Mouse (Mus musculus): ENCODE data around the gene Rusc1. TPM values are rescaled to one million over a fixed set of nuclear protein-coding genes. Genes with fewer than 3 reads are reported as not detected.

The Rusc1 gene
- total RNA-seq (2014; fragmentation: Nextera tagmentation) (13.5 and 13.6 TPM in 2 replicates), total RNA-seq (2017) (6.4 and 9.9 TPM in 2 replicates), polyA plus RNA-seq (2012) (14.4 and 17.4 TPM in 2 replicates)

DNA sequence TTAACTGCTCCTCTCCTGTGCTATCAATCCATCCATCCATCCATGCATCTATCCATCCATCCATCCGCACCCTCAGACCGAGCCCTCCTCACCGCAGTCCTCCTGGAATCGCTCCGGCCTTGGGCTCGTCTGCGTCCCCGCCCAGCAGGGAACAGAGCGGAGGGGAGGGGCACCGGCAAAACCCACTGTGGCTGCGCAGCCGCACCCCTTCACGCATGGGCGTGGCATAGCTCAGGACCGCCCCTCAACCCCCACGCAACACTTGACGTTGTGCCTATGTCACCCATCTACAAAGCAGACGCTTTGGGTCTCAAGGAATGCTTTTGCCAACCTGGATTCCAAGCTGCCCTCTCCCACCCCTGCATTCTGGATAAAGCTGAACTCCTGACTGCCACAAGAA is at the start of gene Rusc1:
TSS of gene Rusc1 (minus strand) at position 137 of the 400 bp plus-strand sequence.
- Histone ChIP-seq H3K36me3 (replicated peaks) (peaks cover 63% of the 10 kb centered on the region), H3K4me3 (ENCODE audit: low read depth, low read length) (peak within 1 kb of the TSS; percentile 7; the same call in 1 of the 2 replicates), H3K27me3 (ENCODE audit: insufficient read depth, low read length) (peaks cover 14% of the 10 kb centered on the region), H3K4me1 (ENCODE audit: insufficient read depth, low read depth, low read length) (peaks cover 97% of the 10 kb centered on the region), H3K9me3 (replicated peaks) (no peaks in the 10 kb centered on the region)
- peak; percentile 13; the same call in 1 of the 2 replicates for TF ChIP-seq POLR2AphosphoS5 (IDR thresholded peaks at IDR 0.05; ENCODE audit: insufficient replicate concordance, low read depth, low read length)
- TF ChIP-seq TAL1 (conservative IDR thresholded peaks at IDR 0.05; ENCODE audit: low read depth, low read length) = no peak
- DNase-seq (ENCODE audit: low spot score) = peak; percentile 41
- ATAC-seq (ENCODE audit: extremely low read depth, insufficient number of reproducible peaks, low FRiP score, poor library complexity, severe bottlenecking) = no peak

DNA sequence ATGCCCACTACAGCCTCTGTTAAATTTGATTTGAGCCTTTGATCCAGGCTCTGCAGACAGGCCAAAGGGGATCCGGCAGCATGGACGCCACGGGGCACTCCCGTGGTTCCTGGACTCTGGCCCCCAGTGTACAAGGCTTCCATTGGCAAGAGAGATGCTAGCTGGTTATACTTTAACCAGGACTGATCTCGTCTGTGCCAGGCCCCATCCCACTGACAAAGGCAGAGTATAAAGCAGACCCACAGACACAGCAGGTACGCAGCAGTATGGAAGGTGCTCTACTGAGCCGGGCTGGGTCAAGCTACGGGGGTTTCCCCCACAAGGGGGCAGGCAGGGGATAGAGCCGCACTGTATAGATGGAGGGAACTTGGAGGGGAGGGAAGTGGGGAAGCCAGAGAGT is 43.3 kb upstream of the Rusc1 start:
- DNase-seq (ENCODE audit: low spot score) (peak; percentile 75), ATAC-seq (ENCODE audit: extremely low read depth, insufficient number of reproducible peaks, low FRiP score, poor library complexity, severe bottlenecking) (0 out of 2 replicates have a peak, but pooled peaks have one; percentile 23)
- Histone ChIP-seq H3K27me3 (ENCODE audit: insufficient read depth, low read length) (no peaks in the 10 kb centered on the region), H3K9me3 (replicated peaks) (no peaks in the 10 kb centered on the region), H3K4me3 (ENCODE audit: low read depth, low read length) (peak overlapping the region; percentile 81), H3K4me1 (ENCODE audit: insufficient read depth, low read depth, low read length) (peaks cover 92% of the 10 kb centered on the region), H3K36me3 (replicated peaks) (peaks cover 37% of the 10 kb centered on the region)
- TF ChIP-seq GATA1 (IDR thresholded peaks at IDR 0.05; ENCODE audit: borderline replicate concordance, low read length) = no peak
- TF ChIP-seq TAL1 (conservative IDR thresholded peaks at IDR 0.05; ENCODE audit: low read depth, low read length) = no peak
- TF ChIP-seq CTCF (IDR thresholded peaks at IDR 0.05; ENCODE audit: low read depth, low read length) = peak; percentile 42; the same call in 1 of the 2 replicates
- no peak for TF ChIP-seq GATA2 (IDR thresholded peaks at IDR 0.05; ENCODE audit: borderline replicate concordance, low read depth, low read length)

DNA sequence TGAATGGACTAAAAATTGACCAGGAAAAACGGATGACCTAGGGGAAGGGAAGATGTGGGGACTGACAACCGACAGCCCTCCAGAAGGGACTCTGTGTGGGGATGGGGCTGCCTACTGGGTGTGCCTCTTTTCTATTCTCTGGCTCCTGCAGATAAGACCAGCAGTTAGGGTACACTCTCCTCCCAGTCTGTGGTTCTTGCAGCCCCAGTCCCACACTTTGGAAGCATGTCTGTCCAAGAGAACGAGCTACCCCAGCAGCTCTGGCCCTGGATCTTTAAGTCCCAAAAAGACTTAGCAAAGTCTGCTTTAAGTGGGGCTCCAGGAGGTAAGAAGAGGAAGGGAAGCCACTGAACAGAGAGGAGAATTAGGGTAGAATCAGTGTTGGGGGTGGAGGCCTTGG is 42.8 kb upstream of the Rusc1 start, which contains the start of gene Pklr:
TSS of gene Pklr (plus strand) at position 185 of the 400 bp plus-strand sequence.
- ATAC-seq (ENCODE audit: extremely low read depth, insufficient number of reproducible peaks, low FRiP score, poor library complexity, severe bottlenecking) (0 out of 2 replicates have a peak, but pooled peaks have one; percentile 30), DNase-seq (ENCODE audit: low spot score) (peak; percentile 58)
- TF ChIP-seq TAL1 (conservative IDR thresholded peaks at IDR 0.05; ENCODE audit: low read depth, low read length) (peak; percentile 61), POLR2AphosphoS5 (IDR thresholded peaks at IDR 0.05; ENCODE audit: insufficient replicate concordance, low read depth, low read length) (no peak), GATA2 (IDR thresholded peaks at IDR 0.05; ENCODE audit: borderline replicate concordance, low read depth, low read length) (no peak), CTCF (IDR thresholded peaks at IDR 0.05; ENCODE audit: low read depth, low read length) (no peak)
- Histone ChIP-seq H3K9me3 (replicated peaks) (no peaks in the 10 kb centered on the region), H3K4me3 (ENCODE audit: low read depth, low read length) (peak within 1 kb of the TSS; percentile 81), H3K27me3 (ENCODE audit: insufficient read depth, low read length) (no peaks in the 10 kb centered on the region), H3K4me1 (ENCODE audit: insufficient read depth, low read depth, low read length) (peaks cover 90% of the 10 kb centered on the region), H3K36me3 (replicated peaks) (peaks cover 33% of the 10 kb centered on the region)

DNA sequence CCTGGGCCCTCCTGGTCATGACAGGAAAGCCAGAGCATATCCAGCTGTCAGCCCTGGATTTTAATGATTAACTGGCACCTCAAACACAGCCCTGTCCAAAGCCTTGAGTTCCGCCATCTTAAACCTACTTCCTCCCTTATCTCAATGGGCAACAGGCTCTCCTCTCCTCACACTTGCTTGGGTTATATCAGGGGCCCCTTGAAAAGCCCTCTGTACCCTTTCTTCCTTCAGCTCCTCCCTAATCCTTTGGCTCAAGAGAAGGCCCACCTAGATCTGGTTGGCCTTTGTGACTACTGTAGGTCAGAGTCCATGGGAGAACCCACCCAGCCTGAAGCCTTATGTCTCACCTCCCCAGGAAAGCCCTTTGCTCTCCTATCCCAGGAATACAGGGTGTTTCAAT is 40.6 kb upstream of the Rusc1 start:
- Histone ChIP-seq H3K36me3 (replicated peaks) (peaks cover 14% of the 10 kb centered on the region), H3K4me1 (ENCODE audit: insufficient read depth, low read depth, low read length) (peaks cover 90% of the 10 kb centered on the region), H3K4me3 (ENCODE audit: low read depth, low read length) (peak overlapping the region; percentile 70; the same call in 1 of the 2 replicates), H3K9me3 (replicated peaks) (no peaks in the 10 kb centered on the region), H3K27me3 (ENCODE audit: insufficient read depth, low read length) (no peaks in the 10 kb centered on the region)
- TF ChIP-seq TAL1 (conservative IDR thresholded peaks at IDR 0.05; ENCODE audit: low read depth, low read length) (no peak), POLR2AphosphoS5 (IDR thresholded peaks at IDR 0.05; ENCODE audit: insufficient replicate concordance, low read depth, low read length) (no peak), GATA1 (IDR thresholded peaks at IDR 0.05; ENCODE audit: borderline replicate concordance, low read length) (no peak), GATA2 (IDR thresholded peaks at IDR 0.05; ENCODE audit: borderline replicate concordance, low read depth, low read length) (no peak), CTCF (IDR thresholded peaks at IDR 0.05; ENCODE audit: low read depth, low read length) (no peak)
- ATAC-seq (ENCODE audit: extremely low read depth, insufficient number of reproducible peaks, low FRiP score, poor library complexity, severe bottlenecking) = no peak
- no peak for DNase-seq (ENCODE audit: low spot score)

DNA sequence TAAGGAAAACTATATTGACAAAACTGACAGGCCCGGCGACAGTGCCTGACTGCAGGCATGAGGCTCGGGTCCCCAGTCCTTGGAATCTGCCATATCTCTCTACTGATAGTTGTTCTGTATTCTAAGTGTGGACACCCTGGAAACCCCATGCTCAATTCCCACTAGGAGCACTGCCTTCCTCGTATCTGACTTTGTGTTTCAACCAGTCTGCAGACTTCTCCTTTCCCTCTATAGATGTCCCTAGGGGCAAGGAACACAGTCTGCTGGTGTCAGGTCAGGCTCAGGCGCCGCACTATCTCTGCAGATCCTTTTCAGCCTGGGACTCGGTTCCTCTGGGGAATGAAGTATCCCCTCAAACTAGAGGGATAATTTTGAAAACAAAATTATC is 39.9 kb upstream of the Rusc1 start:
- Histone ChIP-seq H3K27me3 (ENCODE audit: insufficient read depth, low read length) (no peaks in the 10 kb centered on the region), H3K36me3 (replicated peaks) (peaks cover 7% of the 10 kb centered on the region), H3K9me3 (replicated peaks) (no peaks in the 10 kb centered on the region), H3K4me3 (ENCODE audit: low read depth, low read length) (peak overlapping the region; percentile 67; the same call in 1 of the 2 replicates), H3K4me1 (ENCODE audit: insufficient read depth, low read depth, low read length) (peaks cover 91% of the 10 kb centered on the region)
- no peak for ATAC-seq (ENCODE audit: extremely low read depth, insufficient number of reproducible peaks, low FRiP score, poor library complexity, severe bottlenecking)
- no peak for DNase-seq (ENCODE audit: low spot score)
- no peak for TF ChIP-seq GATA2 (IDR thresholded peaks at IDR 0.05; ENCODE audit: borderline replicate concordance, low read depth, low read length)
- TF ChIP-seq TAL1 (conservative IDR thresholded peaks at IDR 0.05; ENCODE audit: low read depth, low read length) = no peak
- no peak for TF ChIP-seq POLR2AphosphoS5 (IDR thresholded peaks at IDR 0.05; ENCODE audit: insufficient replicate concordance, low read depth, low read length)
- TF ChIP-seq GATA1 (IDR thresholded peaks at IDR 0.05; ENCODE audit: borderline replicate concordance, low read length) = no peak
- no peak for TF ChIP-seq CTCF (IDR thresholded peaks at IDR 0.05; ENCODE audit: low read depth, low read length)

DNA sequence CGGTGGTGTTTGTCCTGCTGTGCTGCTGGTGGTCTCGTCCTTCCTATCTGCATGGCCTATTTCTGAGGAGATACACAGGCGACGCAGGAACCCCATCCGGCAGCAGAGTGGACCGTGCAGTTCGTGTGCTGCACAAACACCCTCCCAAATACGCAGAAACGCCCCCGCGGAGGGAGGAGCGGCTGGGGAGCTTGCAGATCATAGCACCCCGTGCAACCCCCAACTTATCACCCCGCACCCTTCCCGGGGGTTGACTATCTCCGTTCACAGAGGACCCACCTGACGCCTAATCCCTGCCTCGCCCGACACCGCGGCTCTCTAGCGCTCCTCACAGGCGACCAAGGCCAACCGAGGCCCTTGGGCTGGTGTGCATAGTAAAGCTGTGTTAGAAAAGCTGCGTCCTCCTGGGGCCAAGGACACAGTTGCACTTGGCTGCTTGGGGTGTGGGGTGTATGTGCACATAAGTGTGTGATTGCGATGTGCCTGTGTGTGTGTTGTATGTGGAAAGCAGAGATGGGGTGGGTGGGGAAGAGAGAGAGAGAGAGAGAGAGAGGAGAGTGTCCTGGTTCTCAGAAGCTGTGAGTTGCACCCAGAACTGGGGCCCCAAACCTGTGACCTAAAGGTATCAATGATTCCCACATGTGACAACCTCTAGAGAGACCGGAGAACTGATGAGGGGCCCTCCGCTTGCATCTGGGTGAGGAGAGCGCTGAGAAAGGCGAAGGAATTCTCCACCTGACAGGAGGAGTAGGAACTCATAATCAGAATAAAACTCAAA is 39.4 kb upstream of the Rusc1 start:
- peak; percentile 68 for TF ChIP-seq TAL1 (conservative IDR thresholded peaks at IDR 0.05; ENCODE audit: low read depth, low read length)
- TF ChIP-seq GATA2 (IDR thresholded peaks at IDR 0.05; ENCODE audit: borderline replicate concordance, low read depth, low read length) = no peak
- Histone ChIP-seq H3K36me3 (replicated peaks) (peaks cover 6% of the 10 kb centered on the region), H3K4me3 (ENCODE audit: low read depth, low read length) (peak overlapping the region; percentile 67), H3K4me1 (ENCODE audit: insufficient read depth, low read depth, low read length) (peaks cover 90% of the 10 kb centered on the region), H3K9me3 (replicated peaks) (no peaks in the 10 kb centered on the region), H3K27me3 (ENCODE audit: insufficient read depth, low read length) (no peaks in the 10 kb centered on the region)
- peak; percentile 67 for ATAC-seq (ENCODE audit: extremely low read depth, insufficient number of reproducible peaks, low FRiP score, poor library complexity, severe bottlenecking)
- DNase-seq (ENCODE audit: low spot score) = peak; percentile 86

All from G1E (cell line).